Mouse (Mus musculus) heart, postnatal 0 days (tissue): Measurements from ENCODE around the gene Jaml. TPM values are rescaled to one million over a fixed set of nuclear protein-coding genes. Genes with fewer than 3 reads are reported as not detected.

ENCODE experiments used
- ATAC-seq: fragments of 200-750 bp; cut with Nextera tagmentation; 2 replicates; pipeline ENCODE4 v1.8.0; 2017; ENCODE audit warnings: low read depth, moderate number of reproducible peaks, moderate library complexity; ENCODE audit not compliant: insufficient read depth
- DNase-seq: peaks from one replicate; pipeline ENCODE4 v3.0.0-alpha.2; 2016; ENCODE audit warnings: low spot score
- H3K27ac ChIP-seq: fragments of 300-500 bp; sonication (generic); 2 replicates; pipeline ENCODE4 v1.5.1; 2014; ENCODE audit warnings: low read depth, mild to moderate bottlenecking
- H3K27me3 ChIP-seq: fragments of 300-500 bp; sonication (generic); 2 replicates; pipeline ENCODE4 v1.6.1; 2014; ENCODE audit warnings: low read length, mixed read lengths; ENCODE audit not compliant: control insufficient read depth, insufficient read depth
- H3K36me3 ChIP-seq: fragments of 300-500 bp; sonication (generic); replicated peaks from 2 replicates; pipeline ENCODE4 v1.6.1; 2014; ENCODE audit warnings: low read length, mixed read lengths; ENCODE audit not compliant: control insufficient read depth, insufficient read depth
- H3K4me1 ChIP-seq: fragments of 300-500 bp; sonication (generic); 2 replicates; pipeline ENCODE4 v1.6.1; 2014; ENCODE audit warnings: antibody characterized with exemption; ENCODE audit not compliant: control insufficient read depth, insufficient read depth
- H3K4me2 ChIP-seq: fragments of 300-500 bp; sonication (generic); 2 replicates; pipeline ENCODE4 v1.6.1; 2014; ENCODE audit warnings: low read depth, mild to moderate bottlenecking, low read length, moderate library complexity
- H3K4me3 ChIP-seq: fragments of 300-500 bp; sonication (generic); 2 replicates; pipeline ENCODE4 v1.5.1; 2014; ENCODE audit warnings: low read depth, low read length
- H3K9ac ChIP-seq: fragments of 300-500 bp; sonication (generic); replicated peaks from 2 replicates; pipeline ENCODE4 v1.6.1; 2014; ENCODE audit warnings: low read depth, low read length, mixed read lengths
- H3K9me3 ChIP-seq: fragments of 300-500 bp; sonication (generic); replicated peaks from 2 replicates; pipeline ENCODE4 v1.6.1; 2016; ENCODE audit warnings: low read length; ENCODE audit not compliant: control insufficient read depth
- CTCF ChIP-seq: IDR thresholded peaks from 2 replicates; pipeline ENCODE4 v1.5.1; 2016; ENCODE audit warnings: antibody characterized with exemption, control low read depth, low read depth
- EP300 ChIP-seq: IDR thresholded peaks from 2 replicates; pipeline ENCODE4 v1.6.1; 2016; ENCODE audit warnings: antibody characterized with exemption, low read depth
- WGBS: fragments of 180-500 bp; shearing (Covaris S2); extraction: QIAGEN DNeasy Blood & Tissue Kit; methylation state at CpG from one replicate; pipeline ENCODE4 v1.1.7; 2014; 5-methylcytosine and 5-hydroxymethylcytosine counted together
- polyA plus RNA-seq: library from polyadenylated mRNA; unstranded; fragments of >200 nt; fragmentation: Nextera tagmentation; extraction: Ambion mirVana; gene quantifications from 2 replicates; pipeline ENCODE4 v1.2.1, GENCODE M21; 2015
- total RNA-seq: library from RNA; depleted of rRNA; stranded (reverse); fragments of >200 nt; gene quantifications from 2 replicates; pipeline ENCODE4 v1.2.3, GENCODE M21; 2014; ENCODE audit warnings: low replicate concordance

Gene Jaml
- total and polyA plus RNA-seq, 2 experiments from 2014 or later = 0.08 TPM; not detected in 1

DNA sequence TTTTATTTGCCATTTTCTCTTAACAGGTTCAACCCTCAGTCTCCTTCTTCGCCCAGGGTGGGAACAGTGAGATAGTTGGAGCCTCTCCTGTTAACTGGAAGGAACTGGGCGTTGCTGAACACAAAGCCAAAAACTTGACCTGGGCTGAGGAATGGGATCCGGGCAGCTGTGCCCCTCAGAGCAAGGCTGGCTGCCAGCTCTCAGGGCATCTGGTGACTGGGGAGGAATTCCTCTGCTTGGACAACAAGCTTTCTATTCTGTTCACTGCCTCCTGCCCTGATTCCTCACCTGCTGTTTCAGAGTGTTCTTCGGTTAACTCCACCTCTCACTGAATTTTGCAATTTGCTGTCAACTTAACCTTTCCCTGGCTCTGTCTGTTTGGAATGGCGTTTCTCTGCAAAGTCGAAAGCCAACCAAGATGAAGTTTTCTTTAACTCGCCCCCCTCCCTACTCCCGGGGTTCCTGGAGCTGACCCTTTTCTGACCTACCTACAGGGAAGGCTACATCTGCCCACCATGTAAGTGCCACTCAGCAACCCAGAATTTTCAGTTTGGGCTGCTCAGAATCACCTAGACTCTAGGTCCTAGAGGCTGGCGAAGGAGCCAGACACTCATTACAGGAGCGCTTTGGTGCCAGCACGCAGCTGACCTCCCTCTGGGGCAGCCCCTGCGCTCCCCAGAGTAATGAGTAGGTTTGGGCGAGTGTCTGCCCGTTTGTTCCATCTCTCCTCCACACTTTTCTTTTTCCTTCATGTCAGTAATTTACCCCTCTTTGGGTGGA lies 38.7 kb upstream of the Jaml start:
- Histone ChIP-seq H3K9ac (no peak overlapping the region), H3K27ac (no peak overlapping the region), H3K27me3 (peaks cover 58% of the 10 kb centered on the region), H3K9me3 (no peaks in the 10 kb centered on the region), H3K4me2 (peak overlapping the region; percentile 2; the same call in 1 of the 2 replicates), H3K4me3 (peak overlapping the region; percentile 7; the same call in 1 of the 2 replicates), H3K36me3 (no peaks in the 10 kb centered on the region), H3K4me1 (0 out of 2 replicates have a peak, but pooled peaks cover 4% of the 10 kb centered on the region)
- no peak for DNase-seq
- WGBS = 11% methylated on average over 14 of the region's 14 CpGs
- no peak for ATAC-seq
- no peak for TF ChIP-seq CTCF
- TF ChIP-seq EP300 = no peak

- H3K27me3 ChIP-seq = peaks cover 58% of the 10 kb centered on the region
Measured at GRCm38 (mm10) chr9:45041131-45041838, 37.7 kb upstream of the Jaml start.

DNA sequence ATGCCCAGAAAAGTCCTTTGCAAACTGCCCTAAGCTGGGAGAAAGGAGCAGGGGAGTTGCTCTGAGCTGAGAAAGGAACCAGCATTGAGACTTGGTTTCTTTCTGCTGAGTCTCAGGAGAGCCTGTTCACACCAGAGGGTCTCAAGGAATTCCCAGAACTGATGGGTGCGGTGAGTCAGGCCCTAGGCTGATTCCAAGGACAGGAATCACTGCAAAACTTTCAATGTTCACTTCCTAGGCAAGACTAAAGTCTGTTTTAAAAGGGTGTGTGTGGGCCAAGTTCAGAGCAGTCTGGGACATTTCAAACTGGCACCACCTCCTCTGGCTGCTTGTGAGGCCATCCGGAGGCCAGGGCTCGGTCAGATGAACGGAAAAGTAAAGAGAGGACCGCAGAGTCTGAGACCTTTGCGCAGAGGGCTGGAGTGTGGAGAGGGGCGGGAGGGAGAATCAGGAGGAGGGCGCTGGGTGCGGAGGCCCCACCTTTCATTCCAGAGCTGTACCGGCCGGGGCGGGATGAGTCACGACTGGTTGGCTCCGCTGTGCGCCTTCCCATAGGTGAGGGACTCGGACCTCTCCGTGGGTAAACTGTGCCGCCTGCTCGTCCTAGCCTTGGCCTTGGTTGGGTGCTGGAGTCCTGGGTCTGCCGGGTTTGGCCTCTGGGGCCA lies 36.8 kb upstream of the Jaml start:
- peaks cover 58% of the 10 kb centered on the region for H3K27me3 ChIP-seq
- peak; percentile 62 for ATAC-seq
- H3K36me3 ChIP-seq = no peaks in the 10 kb centered on the region
- H3K4me1 ChIP-seq = 0 out of 2 replicates have a peak, but pooled peaks cover 4% of the 10 kb centered on the region
- no peak overlapping the region for H3K27ac ChIP-seq
- H3K9me3 ChIP-seq = no peaks in the 10 kb centered on the region
- H3K4me2 ChIP-seq = peak overlapping the region; percentile 40
- H3K9ac ChIP-seq = no peak overlapping the region; the same call in 1 of the 2 replicates
- peak overlapping the region; percentile 14 for H3K4me3 ChIP-seq
- TF ChIP-seq CTCF (no peak), EP300 (no peak)
- DNase-seq = peak; percentile 32
- 2% methylated on average over 20 of the region's 20 CpGs for WGBS

More at GRCm38 (mm10) chr9:45041131-45041838, 37.7 kb upstream of the Jaml start:
- ATAC-seq (no peak), DNase-seq (no peak)
- Histone ChIP-seq H3K4me2 (peak overlapping the region; percentile 21; the same call in 1 of the 2 replicates), H3K9me3 (no peaks in the 10 kb centered on the region), H3K4me3 (peak overlapping the region; percentile 7; the same call in 1 of the 2 replicates), H3K27ac (no peak overlapping the region), H3K4me1 (0 out of 2 replicates have a peak, but pooled peaks cover 4% of the 10 kb centered on the region), H3K9ac (no peak overlapping the region), H3K36me3 (no peaks in the 10 kb centered on the region)
- 31% methylated on average over 17 of the region's 17 CpGs for WGBS
- TF ChIP-seq CTCF = no peak
- no peak for TF ChIP-seq EP300

- no peak for TF ChIP-seq EP300
- no peak for TF ChIP-seq CTCF
- peaks cover 58% of the 10 kb centered on the region for H3K27me3 ChIP-seq
- ATAC-seq = no peak
- no peak for DNase-seq
- no peak overlapping the region for H3K9ac ChIP-seq
- no peaks in the 10 kb centered on the region for H3K36me3 ChIP-seq
- H3K9me3 ChIP-seq = no peaks in the 10 kb centered on the region
- 4% methylated on average over 10 of the region's 10 CpGs for WGBS
- 0 out of 2 replicates have a peak, but pooled peaks cover 4% of the 10 kb centered on the region for H3K4me1 ChIP-seq
- H3K27ac ChIP-seq = no peak overlapping the region
- peak overlapping the region; percentile 14 for H3K4me3 ChIP-seq
- peak overlapping the region; percentile 40; the same call in 1 of the 2 replicates for H3K4me2 ChIP-seq
Measured at GRCm38 (mm10) chr9:45042947-45043346, 36.0 kb upstream of the Jaml start.

- H3K27me3 ChIP-seq = peaks cover 41% of the 10 kb centered on the region
- H3K9me3 ChIP-seq = no peaks in the 10 kb centered on the region
- DNase-seq (no peak), ATAC-seq (no peak)
- H3K4me1 ChIP-seq = 0 out of 2 replicates have a peak, but pooled peaks cover 4% of the 10 kb centered on the region
- H3K27ac ChIP-seq = no peak overlapping the region
- TF ChIP-seq CTCF = no peak
- TF ChIP-seq EP300 = no peak
- H3K9ac ChIP-seq = no peak overlapping the region
- no peaks in the 10 kb centered on the region for H3K36me3 ChIP-seq
- no peak overlapping the region for H3K4me2 ChIP-seq
- WGBS = 79% methylated on average over 16 of the region's 16 CpGs
- no peak overlapping the region for H3K4me3 ChIP-seq
Measured at GRCm38 (mm10) chr9:45046973-45047372, 32.0 kb upstream of the Jaml start.
